Mouse (Mus musculus): Measurements from ENCODE around the gene Mdc1. TPM values are rescaled to one million over a fixed set of nuclear protein-coding genes. Genes with fewer than 3 reads are reported as not detected.

The Mdc1 gene
- total RNA-seq, 2 experiments from 2014 or later, result 10.7 to 14.6 TPM

Small RNAs within 50 kb of the gene (microRNA-seq; reads per million reads assigned to microRNA genes)
- 0.67 to 2.1 reads per million in 2 experiments for gene Gm28033

Other genes starting within 250 kb of the Mdc1 start
- not detected for gene Sfta2, start 240.0 kb upstream of the Mdc1 start, total RNA-seq (2021)
- not detected for gene Gm9573, start 214.9 kb upstream of the Mdc1 start, total RNA-seq (2021)
- gene Mucl3, start 197.8 kb upstream of the Mdc1 start, total RNA-seq (2021), result not detected
- 10 to 100 TPM; 31.1 to 40.8 TPM for gene Vars2, start 173.9 kb upstream of the Mdc1 start, total RNA-seq (2021)
- 10 to 100 TPM; 23.0 to 26.2 TPM for gene Gtf2h4, start 167.8 kb upstream of the Mdc1 start, total RNA-seq (2021)
- 10 to 100 TPM; 46.1 to 52.8 TPM for gene Ddr1, start 136.9 kb upstream of the Mdc1 start, total RNA-seq (2021)
- gene Ier3, start 19.8 kb upstream of the Mdc1 start, total RNA-seq (2021), result 1 to 10 TPM; 5.4 to 5.7 TPM
- gene Flot1, start 18.3 kb upstream of the Mdc1 start, total RNA-seq (2021), result 100 to 1,000 TPM; 153 to 168 TPM
- 100 to 1,000 TPM; 771 to 797 TPM for gene Tubb5, start 3.2 kb upstream of the Mdc1 start, total RNA-seq (2021)
- gene Nrm, start 19.8 kb downstream of the Mdc1 start, total RNA-seq (2021), result 1 to 10 TPM; 5.1 TPM
- gene Ppp1r18, start 24.1 kb downstream of the Mdc1 start, total RNA-seq (2021), result 10 to 100 TPM; 12.8 to 14.1 TPM
- gene Dhx16, start 38.3 kb downstream of the Mdc1 start, total RNA-seq (2021), result 10 to 100 TPM; 30.1 to 32.1 TPM
- gene 2310061I04Rik, start 55.9 kb downstream of the Mdc1 start, total RNA-seq (2021), result 10 to 100 TPM; 65.2 to 66.9 TPM
- 10 to 100 TPM; 64.6 to 69.9 TPM for gene Atat1, start 68.6 kb downstream of the Mdc1 start, total RNA-seq (2021)
- 10 to 100 TPM; 40.0 to 41.7 TPM for gene Mrps18b, start 74.9 kb downstream of the Mdc1 start, total RNA-seq (2021)
- 10 to 100 TPM; 62.1 to 68.3 TPM for gene Ppp1r10, start 74.9 kb downstream of the Mdc1 start, total RNA-seq (2021)
- 10 to 100 TPM; 77.1 to 77.8 TPM for gene Abcf1, start 128.2 kb downstream of the Mdc1 start, total RNA-seq (2021)
- 100 to 1,000 TPM; 146 to 148 TPM for gene Gnl1, start 138.3 kb downstream of the Mdc1 start, total RNA-seq (2021)
- 10 to 100 TPM; 57.4 to 57.6 TPM for gene Prr3, start 138.7 kb downstream of the Mdc1 start, total RNA-seq (2021)
- 1 to 10 TPM; 1.0 to 1.1 TPM for gene H2-T24, start 179.0 kb downstream of the Mdc1 start, total RNA-seq (2021)
- 1 to 10 TPM; 3.8 to 4.6 TPM for gene H2-T23, start 191.3 kb downstream of the Mdc1 start, total RNA-seq (2021)
- gene H2-T22, start 201.2 kb downstream of the Mdc1 start, total RNA-seq (2021), result 1 to 10 TPM; 4.3 to 6.7 TPM
- gene Gm6034, start 201.4 kb downstream of the Mdc1 start, total RNA-seq (2021), result not detected
- gene Gm11127, start 216.9 kb downstream of the Mdc1 start, total RNA-seq (2021), result under 1 TPM; 0.55 to 0.57 TPM